ENCODE assay signal across 8 mouse cellular contexts in the genomic region with DNA sequence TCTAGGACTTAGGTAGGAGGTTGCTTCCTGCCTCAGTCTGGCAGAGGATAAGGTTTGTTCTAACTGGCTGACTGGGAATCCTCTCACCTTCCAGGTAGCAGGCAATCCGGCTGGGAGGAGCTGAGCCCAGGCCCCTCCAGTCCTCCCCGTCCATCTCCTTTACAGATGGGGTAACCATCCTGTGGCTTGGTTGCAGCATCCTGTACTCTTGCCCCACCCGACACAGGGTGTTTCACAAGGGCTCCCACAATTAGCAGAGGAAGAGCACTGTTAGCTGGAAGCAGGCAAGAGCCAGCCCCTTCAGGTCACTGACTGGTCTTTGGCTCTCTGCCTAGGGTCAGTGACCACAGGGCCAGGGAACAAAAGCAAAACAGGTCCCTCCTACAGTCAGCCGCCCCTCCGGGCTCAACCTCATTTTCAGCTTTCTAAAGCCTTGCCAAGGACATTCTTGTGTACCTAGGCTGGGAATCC. TPM values are rescaled to one million over a fixed set of nuclear protein-coding genes. Genes with fewer than 3 reads are reported as not detected.
A peak's percentile ranks its signal among the peaks of the same experiment; 100 is the strongest.
DNase-seq lines count a peak whose midpoint lies in the region; ATAC-seq and TF ChIP-seq lines count a peak whose summit lies in the region.

No protein-coding gene starts in this region.

- peaks cover 41% of the 10 kb centered on the region for H3K36me3 ChIP-seq in hindbrain, embryonic 10.5 days
- peaks cover 34% of the 10 kb centered on the region for H3K36me3 ChIP-seq in limb, embryonic 12.5 days
- peaks cover 20% of the 10 kb centered on the region for H3K36me3 ChIP-seq in midbrain, embryonic 12.5 days

- H3K27ac ChIP-seq in gastrocnemius, adult 2 months: peak overlapping the region; percentile 98
- H3K27ac ChIP-seq in brown adipose tissue, adult 24 weeks (replicated peaks; ENCODE audit: low read depth, low read length): peak overlapping the region; percentile 41
- H3K27ac ChIP-seq in hindbrain, embryonic 10.5 days: peak overlapping the region; percentile 76
- no peak overlapping the region; the same call in 1 of the 2 replicates for H3K27ac ChIP-seq in limb, embryonic 12.5 days
- peak overlapping the region; percentile 10; the same call in 1 of the 2 replicates for H3K27ac ChIP-seq in midbrain, embryonic 12.5 days (replicated peaks)

- H3K4me3 ChIP-seq in gastrocnemius, adult 2 months: peak overlapping the region; percentile 69
- peak overlapping the region; percentile 3 for H3K4me3 ChIP-seq in brown adipose tissue, adult 24 weeks (ENCODE audit: insufficient read depth, low read depth, low read length)
- peak overlapping the region; percentile 96 for H3K4me3 ChIP-seq in hindbrain, embryonic 10.5 days
- no peak overlapping the region for H3K4me3 ChIP-seq in limb, embryonic 12.5 days (replicated peaks)
- H3K4me3 ChIP-seq in midbrain, embryonic 12.5 days: no peak overlapping the region

- intact Hi-C loops in gastrocnemius, adult 2 months (cut with DNase I): no loop called here

- peak overlapping the region; percentile 48; the same call in 1 of the 2 replicates for H3K9ac ChIP-seq in limb, embryonic 12.5 days (replicated peaks)
- H3K9ac ChIP-seq in midbrain, embryonic 12.5 days (replicated peaks): peak overlapping the region; percentile 46

- peak; percentile 58 for DNase-seq in gastrocnemius, adult 2 months
- no peak for DNase-seq in gastrocnemius, postnatal 25 days
- DNase-seq in hindbrain, embryonic 10.5 days (ENCODE audit: low spot score): no peak
- no peak for DNase-seq in cerebellum, adult 8-10 months

- H3K27me3 ChIP-seq in hindbrain, embryonic 10.5 days (ENCODE audit: insufficient read depth, poor library complexity, severe bottlenecking): no peaks in the 10 kb centered on the region
- no peaks in the 10 kb centered on the region for H3K27me3 ChIP-seq in limb, embryonic 12.5 days
- no peaks in the 10 kb centered on the region for H3K27me3 ChIP-seq in midbrain, embryonic 12.5 days

- TF ChIP-seq CTCF in gastrocnemius, adult 2 months (IDR thresholded peaks at IDR 0.05): no peak

- H3K4me2 ChIP-seq in limb, embryonic 12.5 days: peak overlapping the region; percentile 6; the same call in 1 of the 2 replicates
- H3K4me2 ChIP-seq in midbrain, embryonic 12.5 days (replicated peaks): no peak overlapping the region

- H3K4me1 ChIP-seq in brown adipose tissue, adult 24 weeks (ENCODE audit: control insufficient read depth, insufficient read depth, insufficient read length, low read length): peaks cover 31% of the 10 kb centered on the region
- peaks cover 57% of the 10 kb centered on the region for H3K4me1 ChIP-seq in hindbrain, embryonic 10.5 days (replicated peaks)
- peaks cover 30% of the 10 kb centered on the region for H3K4me1 ChIP-seq in limb, embryonic 12.5 days (replicated peaks)
- H3K4me1 ChIP-seq in midbrain, embryonic 12.5 days: peaks cover 39% of the 10 kb centered on the region

- no peaks in the 10 kb centered on the region for H3K9me3 ChIP-seq in hindbrain, embryonic 10.5 days
- H3K9me3 ChIP-seq in limb, embryonic 12.5 days: no peaks in the 10 kb centered on the region
- no peaks in the 10 kb centered on the region for H3K9me3 ChIP-seq in midbrain, embryonic 12.5 days

- no peak for ATAC-seq in limb, embryonic 12.5 days (ENCODE audit: insufficient number of reproducible peaks, insufficient read depth, low FRiP score, low TSS enrichment, low read depth)
- no peak for ATAC-seq in midbrain, embryonic 12.5 days (ENCODE audit: low FRiP score, low read depth)
- no peak for ATAC-seq in activated CD4-positive, CD25-positive, alpha-beta regulatory T cell, adult 4 months

- WGBS in hindbrain, embryonic 10.5 days: 32% methylated on average over 5 of the region's 5 CpGs
- 66% methylated on average over 5 of the region's 5 CpGs for WGBS in limb, embryonic 12.5 days
- 31% methylated on average over 5 of the region's 5 CpGs for WGBS in midbrain, embryonic 12.5 days

RNA-seq across cellular contexts. Expression of a gene that starts 3.0 kb away (rescaled TPM):
- 10 to 100 TPM; 53.1 to 68.2 TPM for total RNA-seq in gastrocnemius, adult 2 months (2021)
- total RNA-seq in gastrocnemius, postnatal 25 days (2021): 10 to 100 TPM; 41.8 to 47.1 TPM
- polyA plus RNA-seq in brown adipose tissue, adult 24 weeks (2012; ENCODE audit: insufficient read depth, insufficient read length, missing spikeins): 10.4 and 13.3 TPM in 2 replicates
- 23.1 and 26.2 TPM in 2 replicates for polyA plus RNA-seq in hindbrain, embryonic 10.5 days (2016; fragmentation: Nextera tagmentation; extraction: Ambion mirVana)
- 28.8 and 29.9 TPM in 2 replicates for polyA plus RNA-seq in limb, embryonic 12.5 days (2016; fragmentation: Nextera tagmentation; extraction: Ambion mirVana)
- polyA plus RNA-seq in midbrain, embryonic 12.5 days (2016; fragmentation: Nextera tagmentation; extraction: Ambion mirVana): 33.3 and 36.8 TPM in 2 replicates
- polyA plus RNA-seq in activated CD4-positive, CD25-positive, alpha-beta regulatory T cell, adult 4 months (2017; shearing (Covaris generic)): 10 to 100 TPM; 10.7 to 14.3 TPM

RNA-seq across cellular contexts. Expression of a gene that starts 5.4 kb away (rescaled TPM):
- 1 to 10 TPM; 4.1 to 4.7 TPM for total RNA-seq in gastrocnemius, adult 2 months (2021)
- 1 to 10 TPM; 4.3 to 7.2 TPM for total RNA-seq in gastrocnemius, postnatal 25 days (2021)
- 5.8 and 10.5 TPM in 2 replicates for polyA plus RNA-seq in brown adipose tissue, adult 24 weeks (2012; ENCODE audit: insufficient read depth, insufficient read length, missing spikeins)
- polyA plus RNA-seq in hindbrain, embryonic 10.5 days (2016; fragmentation: Nextera tagmentation; extraction: Ambion mirVana): 37.0 and 42.4 TPM in 2 replicates
- polyA plus RNA-seq in limb, embryonic 12.5 days (2016; fragmentation: Nextera tagmentation; extraction: Ambion mirVana): 29.5 and 29.9 TPM in 2 replicates
- polyA plus RNA-seq in midbrain, embryonic 12.5 days (2016; fragmentation: Nextera tagmentation; extraction: Ambion mirVana): 40.4 and 48.2 TPM in 2 replicates
- polyA plus RNA-seq in activated CD4-positive, CD25-positive, alpha-beta regulatory T cell, adult 4 months (2017; shearing (Covaris generic)): 10 to 100 TPM; 50.8 to 61.8 TPM

RNA-seq across cellular contexts. Expression of a gene that starts 12.7 kb away (rescaled TPM):
- 10 to 100 TPM; 30.6 to 39.2 TPM for total RNA-seq in gastrocnemius, adult 2 months (2021)
- 10 to 100 TPM; 30.7 to 34.7 TPM for total RNA-seq in gastrocnemius, postnatal 25 days (2021)
- 104 and 131 TPM in 2 replicates for polyA plus RNA-seq in brown adipose tissue, adult 24 weeks (2012; ENCODE audit: insufficient read depth, insufficient read length, missing spikeins)
- polyA plus RNA-seq in hindbrain, embryonic 10.5 days (2016; fragmentation: Nextera tagmentation; extraction: Ambion mirVana): 139 and 160 TPM in 2 replicates
- 143 and 156 TPM in 2 replicates for polyA plus RNA-seq in limb, embryonic 12.5 days (2016; fragmentation: Nextera tagmentation; extraction: Ambion mirVana)
- 148 and 157 TPM in 2 replicates for polyA plus RNA-seq in midbrain, embryonic 12.5 days (2016; fragmentation: Nextera tagmentation; extraction: Ambion mirVana)
- polyA plus RNA-seq in activated CD4-positive, CD25-positive, alpha-beta regulatory T cell, adult 4 months (2017; shearing (Covaris generic)): 100 to 1,000 TPM in 1 of 2 experiments, 10 to 100 TPM in 1; 84.5 to 112 TPM

RNA-seq across cellular contexts. Expression of a gene that starts 13.1 kb away (rescaled TPM):
- 1 to 10 TPM; 3.5 to 3.8 TPM for total RNA-seq in gastrocnemius, adult 2 months (2021)
- total RNA-seq in gastrocnemius, postnatal 25 days (2021): 1 to 10 TPM; 6.7 to 6.8 TPM
- polyA plus RNA-seq in brown adipose tissue, adult 24 weeks (2012; ENCODE audit: insufficient read depth, insufficient read length, missing spikeins): 1.0 and 1.3 TPM in 2 replicates
- polyA plus RNA-seq in hindbrain, embryonic 10.5 days (2016; fragmentation: Nextera tagmentation; extraction: Ambion mirVana): 37.6 and 38.7 TPM in 2 replicates
- 29.9 and 34.3 TPM in 2 replicates for polyA plus RNA-seq in limb, embryonic 12.5 days (2016; fragmentation: Nextera tagmentation; extraction: Ambion mirVana)
- 31.6 and 34.1 TPM in 2 replicates for polyA plus RNA-seq in midbrain, embryonic 12.5 days (2016; fragmentation: Nextera tagmentation; extraction: Ambion mirVana)
- polyA plus RNA-seq in activated CD4-positive, CD25-positive, alpha-beta regulatory T cell, adult 4 months (2017; shearing (Covaris generic)): under 1 TPM in 1 of 2 experiments, not detected in 1; 0.48 TPM

RNA-seq across cellular contexts. Expression of a gene that starts 17.5 kb away (rescaled TPM):
- total RNA-seq in gastrocnemius, adult 2 months (2021): 100 to 1,000 TPM; 109 to 157 TPM
- 100 to 1,000 TPM; 121 to 134 TPM for total RNA-seq in gastrocnemius, postnatal 25 days (2021)
- 2.7 and 3.8 TPM in 2 replicates for polyA plus RNA-seq in brown adipose tissue, adult 24 weeks (2012; ENCODE audit: insufficient read depth, insufficient read length, missing spikeins)
- polyA plus RNA-seq in hindbrain, embryonic 10.5 days (2016; fragmentation: Nextera tagmentation; extraction: Ambion mirVana): not detected in 2 replicates
- polyA plus RNA-seq in limb, embryonic 12.5 days (2016; fragmentation: Nextera tagmentation; extraction: Ambion mirVana): 0.36 and 0.68 TPM in 2 replicates
- 0.99 TPM in 1 of 2 replicates, not detected in the other for polyA plus RNA-seq in midbrain, embryonic 12.5 days (2016; fragmentation: Nextera tagmentation; extraction: Ambion mirVana)
- not detected for polyA plus RNA-seq in activated CD4-positive, CD25-positive, alpha-beta regulatory T cell, adult 4 months (2017; shearing (Covaris generic))

Comparison
In these comparisons a context has a peak if more than half of its experiments do, and no peak if none do; other contexts are left out.
1. H3K4me3 ChIP-seq: peak in gastrocnemius, adult 2 months (single experiment), brown adipose tissue, adult 24 weeks (single experiment) and hindbrain, embryonic 10.5 days (single experiment); none in limb, embryonic 12.5 days (single experiment) and midbrain, embryonic 12.5 days (single experiment).